Mouse (Mus musculus) c-Kit-positive CD71-positive TER-119-positive erythroid progenitor cells, embryonic 14.5 days (primary cell): ENCODE measurements around the gene Pdia5.

Experiments
- DNase-seq: peaks from one replicate; pipeline ENCODE4 v3.0.0-alpha.2; 2013; ENCODE audit warnings: low spot score

The Pdia5 gene

DNA sequence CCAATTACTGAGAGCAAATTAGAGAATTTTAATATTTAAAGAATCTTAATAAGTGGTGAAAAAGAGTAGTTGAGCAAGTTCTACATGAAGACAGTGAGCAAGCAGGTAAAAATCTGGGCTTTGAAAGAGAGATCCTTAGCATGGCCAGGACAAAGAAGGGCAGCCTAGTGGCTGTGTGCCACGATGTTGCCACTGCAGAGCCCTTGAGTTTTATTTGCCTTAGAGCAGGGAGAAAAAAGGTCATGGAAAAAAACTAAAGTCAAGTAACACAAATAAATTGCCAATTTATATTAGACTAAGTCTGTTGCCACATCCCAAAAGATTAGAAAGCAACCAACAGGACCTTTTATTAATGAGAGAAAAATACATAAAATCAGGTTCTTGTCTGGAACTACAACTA, 133.2 kb downstream of the Pdia5 start:
- no peak for DNase-seq
